12 mouse cellular contexts compared by ENCODE assay signal in genomic region chr3:126658791-126659190, GRCm38 (mm10).
DNase-seq lines count a peak whose midpoint lies in the region; ATAC-seq and TF ChIP-seq lines count a peak whose summit lies in the region.
"Had no signal": no experiment of that assay in that cellular context is flagged by ENCODE, and none has a peak within 500 bp of the region (broad histone marks: within the 10 kb centered on the region; RNA-seq: fewer than 3 reads in every experiment).

No protein-coding gene starts in this region.

- peak overlapping the region; percentile 46 for H3K9ac ChIP-seq in heart, postnatal 0 days (replicated peaks; ENCODE audit: low read depth, low read length)

- DNase-seq in heart, embryonic 10.5 days (ENCODE audit: low spot score), result no peak
- no peak for DNase-seq in heart, adult 9 months (ENCODE audit: low spot score in 2 of 2)
- DNase-seq in 3T3-L1 (ENCODE audit: low read depth, low spot score), result peak; percentile 27
- DNase-seq in brain, adult 2 months (ENCODE audit: low read depth, low spot score), result peak; percentile 61
- peak; percentile 80 for DNase-seq in heart, postnatal 0 days (ENCODE audit: low spot score)
- DNase-seq in ovary, adult 18-20 months (ENCODE audit: low spot score), result no peak
- no peak for DNase-seq in spleen, postnatal 4 days (ENCODE audit: low spot score in 2 of 2)
- no peak for DNase-seq in spleen, adult 18-20 months
- DNase-seq: adrenal gland, postnatal 14 days; kidney, adult 18-20 months; lung, postnatal 10 days had no signal

- no peaks in the 10 kb centered on the region for H3K9me3 ChIP-seq in heart, embryonic 10.5 days
- no peaks in the 10 kb centered on the region for H3K9me3 ChIP-seq in heart, postnatal 0 days (replicated peaks; ENCODE audit: control insufficient read depth, low read length)

- ATAC-seq in heart, postnatal 0 days (ENCODE audit: insufficient read depth, low read depth), result peak; percentile 72

- peak overlapping the region; percentile 42 for H3K4me2 ChIP-seq in heart, postnatal 0 days (ENCODE audit: low read depth, low read length)

- peak overlapping the region; percentile 84 for H3K27ac ChIP-seq in heart, embryonic 10.5 days
- peak overlapping the region; percentile 95 for H3K27ac ChIP-seq in heart, postnatal 0 days (ENCODE audit: low read depth)

- no peak for TF ChIP-seq EP300 in heart, postnatal 0 days (IDR thresholded peaks at IDR 0.05; ENCODE audit: low read depth)

- peak overlapping the region; percentile 25; the same call in 1 of the 2 replicates for H3K4me3 ChIP-seq in heart, embryonic 10.5 days
- H3K4me3 ChIP-seq in heart, postnatal 0 days (ENCODE audit: low read depth, low read length), result no peak overlapping the region
- H3K4me3 ChIP-seq: erythroblast, embryonic 14.5 days had no signal

- peaks cover 55% of the 10 kb centered on the region for H3K4me1 ChIP-seq in heart, embryonic 10.5 days
- peaks cover 45% of the 10 kb centered on the region for H3K4me1 ChIP-seq in heart, postnatal 0 days (ENCODE audit: control insufficient read depth, insufficient read depth)

- TF ChIP-seq CTCF in heart, postnatal 0 days (IDR thresholded peaks at IDR 0.05; ENCODE audit: low read depth), result no peak

- 28% methylated on average over 10 of the region's 10 CpGs for WGBS in heart, embryonic 10.5 days
- 25% methylated on average over 10 of the region's 10 CpGs for WGBS in heart, postnatal 0 days

- H3K27me3 ChIP-seq in heart, embryonic 10.5 days (ENCODE audit: insufficient read depth, poor library complexity, severe bottlenecking), result no peaks in the 10 kb centered on the region
- H3K27me3 ChIP-seq in heart, postnatal 0 days (ENCODE audit: control insufficient read depth, insufficient read depth, low read length), result no peaks in the 10 kb centered on the region

- H3K36me3 ChIP-seq in heart, embryonic 10.5 days, result no peaks in the 10 kb centered on the region
- H3K36me3 ChIP-seq in heart, postnatal 0 days (replicated peaks; ENCODE audit: control insufficient read depth, insufficient read depth, low read length), result no peaks in the 10 kb centered on the region

Comparison
In these comparisons a context has a peak if more than half of its experiments do, and no peak if none do; other contexts are left out.
1. DNase-seq: peak in 3T3-L1 (single experiment), brain, adult 2 months (single experiment) and heart, postnatal 0 days (single experiment); none in heart, embryonic 10.5 days (single experiment), heart, adult 9 months (0 of 2), ovary, adult 18-20 months (single experiment), spleen, postnatal 4 days (0 of 2) and spleen, adult 18-20 months (0 of 2).